Mouse (Mus musculus) right cerebral cortex, postnatal 14 days (tissue): Measurements from ENCODE around the gene Tmem117.
A peak's percentile ranks its signal among the peaks of the same experiment; 100 is the strongest.

Source experiments
- DNase-seq: peaks from one replicate; pipeline ENCODE4 v3.0.0; 2022

Gene Tmem117

GRCm38 (mm10) chr15:94776119-94777069 is 147.4 kb downstream of the Tmem117 start:
- no peak for DNase-seq

GRCm38 (mm10) chr15:94781556-94781955 is 152.5 kb downstream of the Tmem117 start:
- DNase-seq, result no peak

GRCm38 (mm10) chr15:94793455-94793854 is 164.4 kb downstream of the Tmem117 start:
- DNase-seq, result no peak

- no peak for DNase-seq
Observed at GRCm38 (mm10) chr15:94795484-94795883, 166.5 kb downstream of the Tmem117 start.

- DNase-seq, result no peak
Observed at GRCm38 (mm10) chr15:94798236-94798635, 169.2 kb downstream of the Tmem117 start.

GRCm38 (mm10) chr15:94801462-94801861 is 172.4 kb downstream of the Tmem117 start:
- DNase-seq, result no peak

GRCm38 (mm10) chr15:94802820-94803219 is 173.8 kb downstream of the Tmem117 start:
- DNase-seq, result peak; percentile 14

- no peak for DNase-seq
Observed at GRCm38 (mm10) chr15:94803624-94804342, 174.8 kb downstream of the Tmem117 start.

- DNase-seq, result no peak
Observed at GRCm38 (mm10) chr15:94806005-94806404, 177.0 kb downstream of the Tmem117 start.

- no peak for DNase-seq
Observed at GRCm38 (mm10) chr15:94811550-94811949, 182.5 kb downstream of the Tmem117 start.

GRCm38 (mm10) chr15:94814213-94815100 is 185.4 kb downstream of the Tmem117 start:
- DNase-seq, result no peak

- no peak for DNase-seq
Observed at GRCm38 (mm10) chr15:94835634-94836033, 206.6 kb downstream of the Tmem117 start.

- DNase-seq, result no peak
Observed at GRCm38 (mm10) chr15:94838646-94839045, 209.6 kb downstream of the Tmem117 start.

- no peak for DNase-seq
Observed at GRCm38 (mm10) chr15:94847501-94847900, 218.5 kb downstream of the Tmem117 start.

- DNase-seq, result no peak
Observed at GRCm38 (mm10) chr15:94859641-94860040, 230.6 kb downstream of the Tmem117 start.

GRCm38 (mm10) chr15:94861173-94861572 is 232.1 kb downstream of the Tmem117 start:
- DNase-seq, result no peak

GRCm38 (mm10) chr15:94864134-94864533 is 235.1 kb downstream of the Tmem117 start:
- no peak for DNase-seq

- DNase-seq, result no peak
Observed at GRCm38 (mm10) chr15:94868372-94868771, 239.3 kb downstream of the Tmem117 start.

- DNase-seq, result no peak
Observed at GRCm38 (mm10) chr15:94885026-94885425, 256.0 kb downstream of the Tmem117 start.

GRCm38 (mm10) chr15:94893201-94893600 is 264.2 kb downstream of the Tmem117 start:
- no peak for DNase-seq

- DNase-seq, result no peak
Observed at GRCm38 (mm10) chr15:94894086-94894485, 265.1 kb downstream of the Tmem117 start.

GRCm38 (mm10) chr15:94895681-94896080 is 266.6 kb downstream of the Tmem117 start:
- DNase-seq, result no peak

- DNase-seq, result no peak
Observed at GRCm38 (mm10) chr15:94903188-94903587, 274.2 kb downstream of the Tmem117 start.
